Mouse (Mus musculus) liver, embryonic 14.5 days (tissue): ENCODE results near the gene Cyp1a1.

Experiments used
- CTCF ChIP-seq: IDR thresholded peaks from 2 replicates; pipeline ENCODE4 v1.5.1; 2016; ENCODE audit warnings: antibody characterized with exemption, low read depth, control low read depth
- EP300 ChIP-seq: IDR thresholded peaks from 2 replicates; pipeline ENCODE4 v1.6.1; 2016; ENCODE audit warnings: antibody characterized with exemption, low read depth

DNA sequence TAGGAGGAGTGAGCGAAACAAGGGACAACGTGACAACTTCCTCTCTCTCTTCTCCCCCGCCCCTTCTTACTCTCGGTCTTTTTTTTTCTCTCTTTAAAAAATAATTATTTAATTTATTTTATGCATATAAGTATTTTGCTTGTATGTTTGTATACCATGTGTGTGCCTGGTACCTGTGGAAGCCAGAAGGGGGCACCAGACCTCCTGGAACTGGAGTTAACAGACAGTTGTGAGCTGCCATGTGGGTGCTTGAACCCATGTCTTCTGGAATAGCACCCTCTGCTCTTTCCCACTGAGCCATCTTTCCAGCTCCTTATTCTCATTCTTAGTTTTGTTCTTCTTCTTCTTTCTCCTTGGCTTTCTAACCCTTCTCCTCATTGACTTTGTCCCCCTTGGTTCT, 28.8 kb upstream of the Cyp1a1 start:
- no peak for TF ChIP-seq EP300
- TF ChIP-seq CTCF: peak; percentile 51
